Mouse (Mus musculus): ENCODE results near the gene Cd24a. TPM values are rescaled to one million over a fixed set of nuclear protein-coding genes. Genes with fewer than 3 reads are reported as not detected.

Gene Cd24a
- polyA plus RNA-seq, 2 experiments: 1,014 to 1,175 TPM

- Histone ChIP-seq H3K4me1 (replicated peaks; ENCODE audit: control insufficient read depth in 2 of 2, insufficient read depth in 2 of 2, low read length in 1 of 2) (peaks cover 8 to 11% of the 10 kb centered on the region in 2 experiments), H3K4me3 (ENCODE audit: insufficient read depth in 1 of 2, low read depth in 2 of 2, low read length in 2 of 2) (no peak overlapping the region), H3K4me2 (ENCODE audit: low read depth) (no peak overlapping the region), H3K9ac (replicated peaks) (no peak overlapping the region), H3K27ac (no peak overlapping the region), H3K36me3 (replicated peaks; ENCODE audit: control insufficient read depth, insufficient read depth, low read depth) (peaks cover 1% of the 10 kb centered on the region), H3K27me3 (ENCODE audit: control insufficient read depth, insufficient read depth, low read length) (no peaks in the 10 kb centered on the region), H3K9me3 (ENCODE audit: control insufficient read depth, low read length) (no peaks in the 10 kb centered on the region; the same call in 1 of the 2 replicates)
- no peak for ATAC-seq (ENCODE audit: insufficient read depth)
- 0 out of 2 replicates have a peak, but pooled peaks have one; percentile 8 for TF ChIP-seq EP300 (IDR thresholded peaks at IDR 0.05; ENCODE audit: low read depth)
- TF ChIP-seq CTCF (IDR thresholded peaks at IDR 0.05; ENCODE audit: low read depth): peak; percentile 93
- peak in 2 of 3 experiments; percentile 67 to 78 for DNase-seq (ENCODE audit: low read depth in 3 of 3, low spot score in 3 of 3)
- WGBS (ENCODE audit: insufficient replicate concordance): 2% methylated on average over 3 of the region's 3 CpGs
These were observed 3.1 kb upstream of the Cd24a start for GRCm38 (mm10) chr10:43574956-43575355.

GRCm38 (mm10) chr10:43577299-43577996 lies 636 bp upstream of the Cd24a start:
- peak overlapping the region; percentile 84 for H3K27ac ChIP-seq
- H3K4me2 ChIP-seq (ENCODE audit: low read depth): peak overlapping the region; percentile 92
- TF ChIP-seq EP300 (IDR thresholded peaks at IDR 0.05; ENCODE audit: low read depth): peak; percentile 13; the same call in 1 of the 2 replicates
- TF ChIP-seq CTCF (IDR thresholded peaks at IDR 0.05; ENCODE audit: low read depth): peak; percentile 65
- H3K4me1 ChIP-seq (replicated peaks; ENCODE audit: control insufficient read depth in 2 of 2, insufficient read depth in 2 of 2, low read length in 1 of 2): peaks cover 17 to 20% of the 10 kb centered on the region in 2 experiments
- H3K36me3 ChIP-seq (replicated peaks; ENCODE audit: control insufficient read depth, insufficient read depth, low read depth): peaks cover 26% of the 10 kb centered on the region
- peak; percentile 7 for ATAC-seq (ENCODE audit: insufficient read depth)
- H3K9ac ChIP-seq (replicated peaks): peak overlapping the region; percentile 81
- no peaks in the 10 kb centered on the region for H3K9me3 ChIP-seq (ENCODE audit: control insufficient read depth, low read length)
- peak in 1 of 3 experiments; percentile 59 for DNase-seq (ENCODE audit: low read depth in 3 of 3, low spot score in 3 of 3)
- H3K27me3 ChIP-seq (ENCODE audit: control insufficient read depth, insufficient read depth, low read length): no peaks in the 10 kb centered on the region
- 22% methylated on average over 19 of the region's 19 CpGs for whole genome bisulfite sequencing (ENCODE audit: insufficient replicate concordance)
- peak overlapping the region; percentile 62 to 71 for H3K4me3 ChIP-seq (ENCODE audit: insufficient read depth in 1 of 2, low read depth in 2 of 2, low read length in 2 of 2)

- Histone ChIP-seq H3K4me1 (replicated peaks; ENCODE audit: control insufficient read depth in 2 of 2, insufficient read depth in 2 of 2, low read length in 1 of 2) (peaks cover 18 to 22% of the 10 kb centered on the region in 2 experiments), H3K4me3 (ENCODE audit: insufficient read depth in 1 of 2, low read depth in 2 of 2, low read length in 2 of 2) (peak overlapping the region; percentile 62 to 71), H3K9me3 (ENCODE audit: control insufficient read depth, low read length) (no peaks in the 10 kb centered on the region), H3K4me2 (ENCODE audit: low read depth) (peak overlapping the region; percentile 92), H3K27me3 (ENCODE audit: control insufficient read depth, insufficient read depth, low read length) (no peaks in the 10 kb centered on the region), H3K27ac (peak overlapping the region; percentile 84), H3K36me3 (replicated peaks; ENCODE audit: control insufficient read depth, insufficient read depth, low read depth) (peaks cover 35% of the 10 kb centered on the region), H3K9ac (replicated peaks) (peak overlapping the region; percentile 81)
- TF ChIP-seq CTCF (IDR thresholded peaks at IDR 0.05; ENCODE audit: low read depth) (no peak), EP300 (IDR thresholded peaks at IDR 0.05; ENCODE audit: low read depth) (no peak)
- 0% methylated on average over 32 of the region's 32 CpGs for WGBS (ENCODE audit: insufficient replicate concordance)
- ATAC-seq (ENCODE audit: insufficient read depth): peak; percentile 65
- peak in 1 of 3 experiments; percentile 53 for DNase-seq (ENCODE audit: low read depth in 3 of 3, low spot score in 3 of 3)
These were observed 276 bp downstream of the Cd24a start for GRCm38 (mm10) chr10:43578366-43578753.

- Histone ChIP-seq H3K4me2 (ENCODE audit: low read depth) (peak overlapping the region; percentile 92), H3K9ac (replicated peaks) (peak overlapping the region; percentile 99), H3K36me3 (replicated peaks; ENCODE audit: control insufficient read depth, insufficient read depth, low read depth) (peaks cover 40% of the 10 kb centered on the region), H3K4me1 (replicated peaks; ENCODE audit: control insufficient read depth in 2 of 2, insufficient read depth in 2 of 2, low read length in 1 of 2) (peaks cover 18 to 22% of the 10 kb centered on the region in 2 experiments), H3K27ac (peak overlapping the region; percentile 87), H3K27me3 (ENCODE audit: control insufficient read depth, insufficient read depth, low read length) (no peaks in the 10 kb centered on the region), H3K9me3 (ENCODE audit: control insufficient read depth, low read length) (no peaks in the 10 kb centered on the region), H3K4me3 (ENCODE audit: insufficient read depth in 1 of 2, low read depth in 2 of 2, low read length in 2 of 2) (peak overlapping the region; percentile 71 to 97)
- DNase-seq (ENCODE audit: low read depth in 3 of 3, low spot score in 3 of 3) (peak; percentile 76 to 80 (median 76)), ATAC-seq (ENCODE audit: insufficient read depth) (peak; percentile 85)
- under 1% methylated on average over 54 of the region's 65 CpGs for WGBS (ENCODE audit: insufficient replicate concordance)
- TF ChIP-seq CTCF (IDR thresholded peaks at IDR 0.05; ENCODE audit: low read depth) (no peak), EP300 (IDR thresholded peaks at IDR 0.05; ENCODE audit: low read depth) (peak; percentile 44; the same call in 1 of the 2 replicates)
These were observed 783 bp downstream of the Cd24a start for GRCm38 (mm10) chr10:43578754-43579380.
